Mouse (Mus musculus) B cell, adult 2 months (primary cell): ENCODE measurements at regions not wholly inside any gene's neighbourhood (a gene's known extent, or its start where the extent isn't known, plus 50 kb on each side); places are given as distances from the start of the nearest gene placed in this dataset.

Experiments
- DNase-seq, 2 experiments: peaks; one replicate each; pipeline ENCODE4 v3.0.0; 2022

GRCm38 (mm10) chr2:75350902-75351301 lies 308.2 kb upstream of the Hnrnpa3 start:
- no peak for DNase-seq

GRCm38 (mm10) chr2:75351965-75352364 lies 307.1 kb upstream of the Hnrnpa3 start:
- DNase-seq: no peak

GRCm38 (mm10) chr2:75352564-75352963 lies 306.5 kb upstream of the Hnrnpa3 start:
- no peak for DNase-seq

- no peak for DNase-seq
These were observed 302.2 kb upstream of the Hnrnpa3 start for GRCm38 (mm10) chr2:75356691-75357375.

- no peak for DNase-seq
These were observed 301.5 kb upstream of the Hnrnpa3 start for GRCm38 (mm10) chr2:75357516-75357915.

- DNase-seq: no peak
These were observed 298.1 kb upstream of the Hnrnpa3 start for GRCm38 (mm10) chr2:75360936-75361335.

GRCm38 (mm10) chr2:75376666-75377065 lies 282.4 kb upstream of the Hnrnpa3 start:
- DNase-seq: no peak

GRCm38 (mm10) chr2:75385551-75386263 lies 273.4 kb upstream of the Hnrnpa3 start:
- no peak for DNase-seq

GRCm38 (mm10) chr2:75386636-75387035 lies 272.4 kb upstream of the Hnrnpa3 start:
- no peak for DNase-seq

GRCm38 (mm10) chr2:75392041-75392440 lies 267.0 kb upstream of the Hnrnpa3 start:
- DNase-seq: no peak

GRCm38 (mm10) chr2:75394928-75395673 lies 264.0 kb upstream of the Hnrnpa3 start:
- DNase-seq: no peak

GRCm38 (mm10) chr2:75396016-75396415 lies 263.0 kb upstream of the Hnrnpa3 start:
- no peak for DNase-seq

- DNase-seq: no peak
These were observed 258.7 kb upstream of the Hnrnpa3 start for GRCm38 (mm10) chr2:75400291-75400870.

- DNase-seq: no peak
These were observed 255.3 kb upstream of the Hnrnpa3 start for GRCm38 (mm10) chr2:75403791-75404190.

GRCm38 (mm10) chr2:75405524-75406214 lies 253.4 kb upstream of the Hnrnpa3 start:
- no peak for DNase-seq

- no peak for DNase-seq
These were observed 252.2 kb upstream of the Hnrnpa3 start for GRCm38 (mm10) chr2:75406721-75407455.

- no peak for DNase-seq
These were observed 251.5 kb upstream of the Hnrnpa3 start for GRCm38 (mm10) chr2:75407560-75407959.

- DNase-seq: no peak
These were observed 251.0 kb upstream of the Hnrnpa3 start for GRCm38 (mm10) chr2:75408016-75408415.

- DNase-seq: no peak
These were observed 249.3 kb upstream of the Hnrnpa3 start for GRCm38 (mm10) chr2:75409806-75410205.

GRCm38 (mm10) chr2:75412735-75413134 lies 246.3 kb upstream of the Hnrnpa3 start:
- DNase-seq: no peak

GRCm38 (mm10) chr2:75418689-75419088 lies 240.4 kb upstream of the Hnrnpa3 start:
- no peak for DNase-seq

- no peak for DNase-seq
These were observed 239.9 kb upstream of the Hnrnpa3 start for GRCm38 (mm10) chr2:75419142-75419541.
